Mouse (Mus musculus) kidney, postnatal 0 days (tissue): ENCODE data around the gene Ntm. TPM values are rescaled to one million over a fixed set of nuclear protein-coding genes. Genes with fewer than 3 reads are reported as not detected.

Experiments
- ATAC-seq: fragments of 200-750 bp; cut with Nextera tagmentation; replicated peaks from 2 replicates; pipeline ENCODE4 v1.8.0; 2017; ENCODE audit warnings: low read depth, moderate number of reproducible peaks, moderate TSS enrichment, moderate library complexity; ENCODE audit not compliant: low FRiP score
- DNase-seq: peaks from one replicate; pipeline ENCODE4 v3.0.0-alpha.2; 2016; ENCODE audit warnings: low spot score
- H3K27ac ChIP-seq: fragments of 300-500 bp; sonication (generic); 2 replicates; pipeline ENCODE4 v1.5.1; 2014; ENCODE audit warnings: mild to moderate bottlenecking
- H3K27me3 ChIP-seq: fragments of 300-500 bp; sonication (generic); 2 replicates; pipeline ENCODE4 v1.6.1; 2014; ENCODE audit warnings: low read length, mixed read lengths; ENCODE audit not compliant: insufficient read depth
- H3K36me3 ChIP-seq: fragments of 300-500 bp; sonication (generic); 2 replicates; pipeline ENCODE4 v1.6.1; 2014; ENCODE audit warnings: low read length, mixed read lengths; ENCODE audit not compliant: insufficient read depth
- H3K4me1 ChIP-seq: fragments of 300-500 bp; sonication (generic); replicated peaks from 2 replicates; pipeline ENCODE4 v1.6.1; 2014; ENCODE audit warnings: antibody characterized with exemption, low read length, mixed read lengths; ENCODE audit not compliant: insufficient read depth
- H3K4me2 ChIP-seq: fragments of 300-500 bp; sonication (generic); 2 replicates; pipeline ENCODE4 v1.6.1; 2014; ENCODE audit warnings: mild to moderate bottlenecking, low read length, moderate library complexity, mixed read lengths
- H3K4me3 ChIP-seq: fragments of 300-500 bp; sonication (generic); replicated peaks from 2 replicates; pipeline ENCODE4 v1.5.1; 2014; ENCODE audit warnings: low read depth, low read length
- H3K9ac ChIP-seq: fragments of 300-500 bp; sonication (generic); 2 replicates; pipeline ENCODE4 v1.6.1; 2014; ENCODE audit warnings: low read depth, low read length
- H3K9me3 ChIP-seq: fragments of 300-500 bp; sonication (generic); replicated peaks from 2 replicates; pipeline ENCODE4 v1.6.1; 2016; ENCODE audit warnings: low read length, inconsistent platforms, mixed read lengths
- CTCF ChIP-seq: IDR thresholded peaks from 2 replicates; pipeline ENCODE4 v1.5.1; 2016; ENCODE audit warnings: antibody characterized with exemption, low read depth, mild to moderate bottlenecking, moderate library complexity
- WGBS: fragments of 180-500 bp; shearing (Covaris S2); extraction: QIAGEN DNeasy Blood & Tissue Kit; methylation state at CpG from one replicate; pipeline ENCODE4 v1.1.7; 2014; 5-methylcytosine and 5-hydroxymethylcytosine counted together
- polyA plus RNA-seq: library from polyadenylated mRNA; unstranded; fragments of >200 nt; fragmentation: Nextera tagmentation; extraction: Ambion mirVana; gene quantifications from 2 replicates; pipeline ENCODE4 v1.2.1, GENCODE M21; 2015

Gene Ntm
- polyA plus RNA-seq, 1 experiment from 2014 or later, result 20.6 TPM

DNA sequence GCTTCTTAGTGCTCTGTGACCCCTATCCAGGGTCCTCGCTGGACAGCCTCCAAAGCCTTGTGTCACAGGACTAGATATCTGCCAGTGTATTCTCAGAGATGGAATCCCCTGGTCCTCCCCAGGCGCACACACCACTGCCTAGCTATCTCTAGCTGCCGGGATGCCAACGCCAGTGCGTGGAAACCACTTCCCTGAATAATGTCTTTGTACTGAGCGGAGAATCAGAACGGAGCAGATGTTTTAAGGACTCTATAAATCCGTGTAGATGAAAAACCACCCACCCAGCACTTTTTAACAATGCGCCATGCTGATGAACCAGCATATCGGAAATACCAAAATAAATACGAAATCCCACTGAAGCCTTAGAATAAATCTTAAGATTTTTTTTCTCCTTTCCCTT, 384.7 kb downstream of the Ntm start:
- Histone ChIP-seq H3K27me3 (no peaks in the 10 kb centered on the region), H3K9me3 (no peaks in the 10 kb centered on the region), H3K4me2 (no peak overlapping the region), H3K27ac (no peak overlapping the region), H3K9ac (no peak overlapping the region), H3K4me3 (no peak overlapping the region), H3K36me3 (no peaks in the 10 kb centered on the region), H3K4me1 (no peaks in the 10 kb centered on the region)
- TF ChIP-seq CTCF, result no peak
- ATAC-seq (no peak), DNase-seq (no peak)
- WGBS, result 79% methylated on average over 11 of the region's 11 CpGs

- WGBS, result 56% methylated on average over 4 of the region's 4 CpGs
- no peak for TF ChIP-seq CTCF
- no peaks in the 10 kb centered on the region for H3K4me1 ChIP-seq
- H3K27ac ChIP-seq, result no peak overlapping the region
- H3K9me3 ChIP-seq, result no peaks in the 10 kb centered on the region
- H3K36me3 ChIP-seq, result no peaks in the 10 kb centered on the region
- no peak overlapping the region for H3K4me2 ChIP-seq
- H3K4me3 ChIP-seq, result no peak overlapping the region
- no peak for DNase-seq
- ATAC-seq, result no peak
- H3K27me3 ChIP-seq, result no peaks in the 10 kb centered on the region
- no peak overlapping the region for H3K9ac ChIP-seq
Observed at GRCm38 (mm10) chr9:29576051-29576533, 386.8 kb downstream of the Ntm start.

GRCm38 (mm10) chr9:29574548-29574947, 388.4 kb downstream of the Ntm start:
- ATAC-seq (no peak), DNase-seq (no peak)
- H3K27ac ChIP-seq, result no peak overlapping the region
- H3K36me3 ChIP-seq, result no peaks in the 10 kb centered on the region
- H3K4me1 ChIP-seq, result no peaks in the 10 kb centered on the region
- no peak for TF ChIP-seq CTCF
- 67% methylated on average over 5 of the region's 5 CpGs for WGBS
- H3K9me3 ChIP-seq, result no peaks in the 10 kb centered on the region
- H3K4me2 ChIP-seq, result no peak overlapping the region
- H3K27me3 ChIP-seq, result no peaks in the 10 kb centered on the region
- H3K4me3 ChIP-seq, result no peak overlapping the region
- no peak overlapping the region for H3K9ac ChIP-seq

DNA sequence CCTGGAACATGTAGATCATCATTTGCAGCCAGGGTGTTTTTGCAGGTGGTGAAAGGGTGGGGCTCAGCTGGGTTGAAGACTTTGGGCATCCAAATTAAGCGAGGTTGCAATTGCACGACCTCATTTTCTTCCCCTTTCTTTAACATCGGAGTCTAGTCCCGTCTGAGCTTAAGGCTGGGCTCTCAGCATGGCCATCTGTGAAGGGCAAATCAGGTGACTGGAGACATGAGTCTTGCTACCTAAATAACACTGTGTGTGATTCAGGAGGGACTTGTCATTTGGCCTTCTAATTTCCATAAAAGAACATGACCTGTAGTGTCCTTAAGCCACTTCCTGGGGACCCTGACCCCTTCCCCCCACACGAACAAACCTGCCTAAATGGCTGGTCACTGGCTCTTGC, 394.4 kb downstream of the Ntm start:
- Histone ChIP-seq H3K9ac (no peak overlapping the region), H3K4me1 (0 out of 2 replicates have a peak, but pooled peaks cover 3% of the 10 kb centered on the region), H3K27ac (no peak overlapping the region), H3K36me3 (no peaks in the 10 kb centered on the region), H3K27me3 (no peaks in the 10 kb centered on the region), H3K4me2 (no peak overlapping the region), H3K9me3 (no peaks in the 10 kb centered on the region), H3K4me3 (no peak overlapping the region)
- TF ChIP-seq CTCF, result no peak
- 38% methylated on average over 5 of the region's 5 CpGs for WGBS
- no peak for ATAC-seq
- no peak for DNase-seq

DNA sequence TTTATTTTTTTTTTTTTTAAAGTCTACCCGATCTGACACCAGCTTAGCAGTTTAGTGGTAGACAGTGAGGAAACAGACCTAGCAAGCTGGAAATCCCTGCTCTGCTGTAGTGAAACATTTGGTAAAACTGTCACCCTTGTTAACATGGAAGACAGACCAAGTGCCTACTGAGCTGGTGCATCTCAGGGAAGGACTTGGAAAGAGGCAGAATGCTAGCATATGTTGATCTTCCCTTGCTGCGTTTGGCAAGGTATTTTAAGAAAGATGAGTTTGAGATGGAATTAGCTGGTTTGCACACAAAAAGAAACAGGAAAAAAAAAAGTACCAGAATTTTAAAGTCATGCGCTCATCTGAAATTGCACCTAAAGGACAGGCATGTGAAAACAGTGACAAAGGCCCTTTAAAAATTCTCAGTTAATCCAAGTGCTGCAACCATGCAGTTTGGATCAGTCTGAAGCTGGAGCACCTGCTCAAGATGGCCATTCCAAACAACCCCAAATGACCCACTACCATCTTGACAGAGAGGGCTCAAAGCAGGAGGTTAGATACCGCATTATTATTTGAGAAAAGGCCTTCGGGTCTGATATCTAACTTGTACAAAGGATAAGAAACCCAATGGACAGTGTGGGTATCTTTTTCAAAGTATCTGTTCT, 400.4 kb downstream of the Ntm start:
- Histone ChIP-seq H3K4me3 (no peak overlapping the region), H3K27me3 (no peaks in the 10 kb centered on the region), H3K27ac (no peak overlapping the region), H3K4me2 (no peak overlapping the region), H3K9me3 (no peaks in the 10 kb centered on the region), H3K36me3 (no peaks in the 10 kb centered on the region), H3K9ac (no peak overlapping the region), H3K4me1 (0 out of 2 replicates have a peak, but pooled peaks cover 3% of the 10 kb centered on the region)
- TF ChIP-seq CTCF, result no peak
- WGBS, result 85% methylated on average over 5 of the region's 5 CpGs
- ATAC-seq (no peak), DNase-seq (no peak)

GRCm38 (mm10) chr9:29558915-29559314, 404.0 kb downstream of the Ntm start:
- Histone ChIP-seq H3K4me1 (no peaks in the 10 kb centered on the region), H3K27me3 (no peaks in the 10 kb centered on the region), H3K4me2 (no peak overlapping the region), H3K9ac (no peak overlapping the region), H3K36me3 (no peaks in the 10 kb centered on the region), H3K4me3 (no peak overlapping the region), H3K27ac (no peak overlapping the region), H3K9me3 (no peaks in the 10 kb centered on the region)
- DNase-seq (no peak), ATAC-seq (no peak)
- TF ChIP-seq CTCF, result no peak
- WGBS, result 85% methylated on average over 4 of the region's 4 CpGs

DNA sequence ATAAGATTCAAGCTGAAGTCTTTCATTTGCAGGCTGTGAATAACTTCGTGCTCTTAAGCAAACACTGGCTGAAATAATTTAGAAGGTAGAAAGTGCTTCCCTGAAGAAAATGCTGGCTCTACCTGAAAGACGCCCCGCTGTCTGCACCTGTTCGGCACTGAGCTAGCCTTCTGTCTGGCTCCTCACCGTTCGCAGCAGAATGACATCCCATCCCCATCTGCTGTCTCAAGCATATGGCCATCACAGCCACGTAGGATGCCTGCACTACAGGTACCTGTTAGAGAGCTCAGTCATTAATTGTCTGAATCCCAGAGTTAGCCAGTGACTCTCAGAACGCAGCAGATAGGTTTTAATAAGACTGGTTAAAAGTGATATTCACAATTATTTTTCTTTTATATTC, 412.4 kb downstream of the Ntm start:
- no peak overlapping the region for H3K4me2 ChIP-seq
- no peaks in the 10 kb centered on the region for H3K27me3 ChIP-seq
- TF ChIP-seq CTCF, result no peak
- H3K36me3 ChIP-seq, result no peaks in the 10 kb centered on the region
- H3K9ac ChIP-seq, result no peak overlapping the region
- WGBS, result 86% methylated on average over 8 of the region's 8 CpGs
- H3K27ac ChIP-seq, result no peak overlapping the region
- H3K4me1 ChIP-seq, result no peaks in the 10 kb centered on the region
- ATAC-seq (no peak), DNase-seq (no peak)
- no peak overlapping the region for H3K4me3 ChIP-seq
- H3K9me3 ChIP-seq, result no peaks in the 10 kb centered on the region
